Mouse (Mus musculus): ENCODE data around the gene Nploc4.

Gene Nploc4

GRCm38 (mm10) chr11:120341661-120342060, 95.8 kb downstream of the Nploc4 start:
- DNase-seq (ENCODE audit: low spot score in 2 of 2) = no peak

DNA sequence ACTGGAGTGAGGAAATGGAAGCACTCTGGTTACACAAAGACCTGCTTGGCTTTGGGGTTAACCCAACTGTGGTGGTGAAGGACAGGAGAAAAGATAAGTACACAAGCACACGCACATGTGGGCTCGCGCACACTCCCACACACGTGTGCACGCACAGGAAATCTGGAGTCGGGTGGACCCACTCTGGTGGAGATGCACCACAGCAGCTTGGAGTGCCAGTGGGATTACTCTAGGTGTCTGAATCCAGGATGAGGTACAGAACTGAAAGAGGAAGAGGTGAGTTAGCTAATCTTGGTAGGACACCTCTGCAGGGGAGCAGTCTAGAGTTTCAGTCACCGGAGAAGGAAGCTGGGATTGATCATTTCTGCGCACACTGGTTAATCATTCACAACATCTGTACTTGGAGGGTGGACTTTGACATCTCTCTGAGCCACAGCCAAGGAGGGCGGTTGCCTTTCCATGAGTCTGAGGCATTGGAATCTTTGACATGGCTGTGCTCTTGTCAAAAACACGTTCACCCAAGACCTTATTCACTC, 97.5 kb downstream of the Nploc4 start:
- no peak for DNase-seq (ENCODE audit: low spot score in 2 of 2)

DNA sequence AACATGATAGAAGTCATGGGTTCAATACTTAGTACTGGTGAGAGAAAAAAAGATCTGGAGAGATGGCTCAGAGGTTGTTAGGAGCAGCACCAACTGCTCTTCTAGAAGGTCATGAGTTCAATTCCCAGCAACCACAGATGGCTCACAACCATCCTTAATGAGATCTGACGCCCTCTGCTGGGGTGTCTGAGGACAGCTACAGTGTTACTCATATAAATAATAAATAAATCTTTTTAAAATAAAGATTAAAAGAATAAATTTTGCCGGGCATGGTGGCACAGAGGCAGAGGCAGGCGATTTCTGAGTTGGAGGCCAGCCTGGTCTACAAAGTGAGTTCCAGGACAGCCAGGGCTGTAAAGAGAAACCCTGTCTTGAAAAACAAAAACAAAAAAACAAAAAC, 98.7 kb downstream of the Nploc4 start:
- no peak for DNase-seq (ENCODE audit: low spot score in 2 of 2)

- no peak for DNase-seq (ENCODE audit: low spot score in 2 of 2)
Observed at GRCm38 (mm10) chr11:120337447-120337846, 100.1 kb downstream of the Nploc4 start.

GRCm38 (mm10) chr11:120335431-120336021, 102.0 kb downstream of the Nploc4 start:
- no peak for DNase-seq (ENCODE audit: low spot score in 2 of 2)
